Mouse (Mus musculus) gastrocnemius, adult 8-10 months (tissue): ENCODE results near the gene Ddx24. TPM values are rescaled to one million over a fixed set of nuclear protein-coding genes. Genes with fewer than 3 reads are reported as not detected.

ENCODE experiments used
- total RNA-seq, 4 experiments: library from RNA; stranded (reverse); gene quantifications; 2 replicates each; pipeline ENCODE4 v1.2.4; 2022

Gene Ddx24
- total RNA-seq, 4 experiments from 2014 or later: 79.0 to 94.0 (median 83.7) TPM

Other genes with a start within 250 kb of the Ddx24 start
- gene Prima1, start 183.7 kb downstream of the Ddx24 start, total RNA-seq: 10 to 100 TPM in 3 of 4 experiments, 1 to 10 TPM in 1; 6.5 to 25.9 (median 14.7) TPM
- not detected for gene Fam181a, start 114.9 kb downstream of the Ddx24 start, total RNA-seq
- 100 to 1,000 TPM; 524 to 740 (median 599) TPM for gene Asb2, start 69.8 kb downstream of the Ddx24 start, total RNA-seq
- gene Otub2, start 37.1 kb downstream of the Ddx24 start, total RNA-seq: 10 to 100 TPM in 1 of 4 experiments, 1 to 10 TPM in 3; 5.3 to 20.3 (median 7.7) TPM
- 1 to 10 TPM in 2 of 4 experiments, under 1 TPM in 1, not detected in 1; 0.99 to 1.2 (median 1.2) TPM for gene 9330161L09Rik, start 18.0 kb downstream of the Ddx24 start, total RNA-seq
- 10 to 100 TPM; 53.1 to 81.9 (median 71.7) TPM for gene Ifi27, start 8.4 kb upstream of the Ddx24 start, total RNA-seq
- 10 to 100 TPM in 3 of 4 experiments, 1 to 10 TPM in 1; 3.9 to 53.1 (median 26.9) TPM for gene Ifi27l2a, start 17.9 kb upstream of the Ddx24 start, total RNA-seq
- not detected for gene Ifi27l2b, start 31.4 kb upstream of the Ddx24 start, total RNA-seq
- 1 to 10 TPM in 1 of 4 experiments, under 1 TPM in 3; 0.11 to 1.2 (median 0.17) TPM for gene Ppp4r4, start 106.5 kb upstream of the Ddx24 start, total RNA-seq
- not detected for gene Serpina10, start 205.6 kb upstream of the Ddx24 start, total RNA-seq
- gene Serpina6, start 231.4 kb upstream of the Ddx24 start, total RNA-seq: not detected